Mouse (Mus musculus) heart, adult 8-10 months (tissue): ENCODE results near the gene Rars. TPM values are rescaled to one million over a fixed set of nuclear protein-coding genes. Genes with fewer than 3 reads are reported as not detected.
"Not testable (repeated sequence)": the region's sequence is repeated elsewhere in the genome, so short reads cannot be mapped to it uniquely, and the experiment has no call there.

Experiments used
- DNase-seq: peaks from one replicate; pipeline ENCODE4 v3.0.0; 2022; ENCODE audit warnings: low spot score
- total RNA-seq, 4 experiments: library from RNA; stranded (reverse); gene quantifications; 2 replicates each; pipeline ENCODE4 v1.2.4; 2022

Rars gene
- total RNA-seq, 4 experiments from 2014 or later = 33.6 to 36.4 (median 35.1) TPM

DNA sequence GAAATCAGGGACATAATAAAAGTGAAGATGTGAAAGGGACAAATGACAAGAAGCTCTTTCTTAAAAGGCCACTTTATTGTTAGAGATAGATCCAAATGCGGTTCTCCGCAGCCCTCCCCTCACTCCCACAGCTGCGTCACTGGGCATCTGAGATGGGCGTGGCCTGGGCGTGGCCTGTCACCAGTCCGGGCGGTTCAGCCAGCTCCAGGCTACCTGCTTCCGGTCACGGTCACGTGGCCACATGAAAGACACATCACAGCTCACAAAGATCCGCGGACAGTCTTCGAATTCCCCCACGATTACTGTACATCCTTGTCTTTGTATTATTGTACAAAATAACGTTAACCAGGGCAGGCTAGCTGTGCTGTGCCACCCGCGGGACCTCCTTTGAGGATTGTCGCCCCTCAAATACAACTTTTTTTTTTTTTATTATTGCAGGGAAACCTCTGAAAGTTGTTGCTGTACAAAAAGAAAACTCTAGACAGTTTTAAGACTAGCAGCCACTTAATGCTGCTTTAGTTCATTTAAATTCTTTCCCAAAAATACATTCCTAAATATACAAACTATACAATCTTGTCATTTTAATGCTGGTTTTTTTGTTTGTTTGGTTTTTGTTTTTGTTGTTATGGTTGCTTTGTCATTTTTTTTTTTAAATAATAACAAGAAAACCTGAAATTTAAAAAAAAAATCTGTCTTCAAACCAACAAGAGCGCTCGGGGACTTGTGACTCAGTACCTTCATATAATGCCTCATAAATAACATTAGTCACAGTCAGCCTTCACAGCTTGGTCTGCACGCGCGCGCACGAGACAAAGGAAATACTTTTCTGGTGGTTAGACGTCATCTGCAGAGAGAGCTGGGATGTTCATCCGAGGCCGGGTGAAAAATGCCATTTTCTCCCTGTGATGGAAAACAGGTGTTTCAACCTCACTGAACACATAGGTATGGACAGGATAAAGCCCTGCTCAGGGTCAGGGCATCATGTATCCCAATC, 4.3 kb upstream of the Rars start:
- DNase-seq = peak; percentile 89

DNA sequence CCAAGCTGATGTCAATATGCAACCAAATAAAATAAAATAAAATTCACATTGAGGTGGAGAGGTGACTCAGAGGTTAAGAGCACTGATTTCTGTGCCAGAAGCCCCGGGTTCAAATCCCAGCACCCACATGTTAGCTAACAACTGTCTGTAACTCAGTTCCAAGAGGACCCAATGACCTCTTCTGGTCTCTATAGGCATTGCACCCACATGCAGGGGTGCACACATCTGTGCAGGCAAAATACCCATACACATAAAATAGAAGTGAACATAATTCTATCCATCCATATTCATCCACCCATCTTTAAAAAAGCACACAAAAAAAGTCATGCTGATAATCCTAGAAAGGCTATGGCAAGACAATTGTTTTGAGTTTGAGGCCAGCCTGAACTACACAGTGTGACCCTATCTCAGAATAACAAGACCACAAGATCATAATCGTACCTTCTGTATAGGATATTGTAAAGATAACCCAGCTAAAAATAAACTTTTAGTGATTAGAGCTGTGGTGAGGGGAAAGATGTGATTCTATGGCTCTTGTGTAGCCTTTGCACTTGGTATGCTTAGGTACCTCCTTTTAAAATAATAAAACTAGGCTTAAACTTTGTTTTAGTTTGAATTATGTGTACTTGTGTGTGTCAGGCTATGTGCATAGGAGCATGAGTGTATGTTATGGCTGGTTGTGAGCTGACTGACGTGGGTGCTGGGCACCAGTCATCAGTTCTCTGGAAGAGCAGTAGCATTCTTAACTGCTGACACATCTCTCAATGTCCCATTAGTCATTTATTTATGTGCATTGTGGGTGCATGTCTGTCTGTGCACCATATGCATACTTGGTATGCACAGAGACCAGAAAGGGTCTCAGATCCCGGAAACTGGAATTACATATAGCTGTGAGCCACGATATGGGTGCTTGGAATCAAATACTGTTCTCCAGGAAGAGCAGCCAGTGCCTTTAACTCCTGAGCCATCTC, 3.1 kb upstream of the Rars start:
- DNase-seq = no peak

- DNase-seq = no peak
Observed at GRCm38 (mm10) chr11:35833270-35833669, 1.0 kb downstream of the Rars start.

- no peak for DNase-seq
Observed at GRCm38 (mm10) chr11:35832139-35832538, 2.2 kb downstream of the Rars start.

- no peak for DNase-seq
Observed at GRCm38 (mm10) chr11:35827714-35828113, 6.6 kb downstream of the Rars start.

- DNase-seq = no peak
Observed at GRCm38 (mm10) chr11:35816316-35816715, 18.0 kb downstream of the Rars start.

DNA sequence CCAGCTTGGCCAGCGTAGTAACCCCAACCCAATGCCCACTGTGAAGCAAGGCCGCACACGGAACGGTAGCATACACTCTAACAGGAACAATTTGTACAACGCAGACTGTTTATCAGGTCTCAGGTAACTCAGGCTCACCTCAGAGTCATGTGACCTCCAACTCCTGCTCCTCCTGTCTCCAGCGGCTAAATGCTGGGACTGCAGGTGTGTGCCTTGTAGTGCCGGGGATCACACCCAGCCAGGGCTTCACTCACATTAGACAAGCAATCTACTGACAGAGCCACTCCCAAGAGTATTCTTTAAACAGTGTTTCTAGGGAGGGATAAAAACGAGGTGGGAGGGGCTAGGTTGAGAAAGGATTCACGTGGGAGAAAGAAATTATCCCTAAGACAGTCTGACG, 22.8 kb downstream of the Rars start:
- DNase-seq = no peak

GRCm38 (mm10) chr11:35801332-35801731, 33.0 kb downstream of the Rars start:
- DNase-seq = no peak

DNA sequence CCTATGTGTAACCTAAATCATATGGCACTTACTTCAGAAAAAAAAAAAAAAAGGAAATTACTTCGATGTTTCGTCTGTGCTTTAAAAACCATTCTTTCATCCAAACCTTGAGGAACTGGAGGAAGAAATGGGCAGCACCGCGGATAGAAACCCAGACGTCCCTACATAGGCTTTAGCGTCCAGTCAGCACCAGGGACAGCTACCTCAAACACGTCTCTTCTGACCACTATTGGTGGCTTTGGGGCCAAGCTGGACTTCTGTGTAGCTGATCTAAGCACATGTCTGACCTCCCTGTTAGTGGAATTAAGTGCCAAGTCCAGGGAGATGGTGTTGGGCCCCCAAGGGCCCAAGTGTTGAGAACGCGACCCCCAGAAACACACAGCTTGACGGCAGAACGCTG, 35.4 kb downstream of the Rars start, which contains the start of gene Fbll1:
TSS of gene Fbll1 (minus strand) at position 11 of the 400 bp plus-strand sequence.
- no peak for DNase-seq

- DNase-seq = no peak
Observed at GRCm38 (mm10) chr11:35798495-35798820, 35.8 kb downstream of the Rars start.

- DNase-seq = no peak
Observed at GRCm38 (mm10) chr11:35797751-35798494, 36.4 kb downstream of the Rars start.

DNA sequence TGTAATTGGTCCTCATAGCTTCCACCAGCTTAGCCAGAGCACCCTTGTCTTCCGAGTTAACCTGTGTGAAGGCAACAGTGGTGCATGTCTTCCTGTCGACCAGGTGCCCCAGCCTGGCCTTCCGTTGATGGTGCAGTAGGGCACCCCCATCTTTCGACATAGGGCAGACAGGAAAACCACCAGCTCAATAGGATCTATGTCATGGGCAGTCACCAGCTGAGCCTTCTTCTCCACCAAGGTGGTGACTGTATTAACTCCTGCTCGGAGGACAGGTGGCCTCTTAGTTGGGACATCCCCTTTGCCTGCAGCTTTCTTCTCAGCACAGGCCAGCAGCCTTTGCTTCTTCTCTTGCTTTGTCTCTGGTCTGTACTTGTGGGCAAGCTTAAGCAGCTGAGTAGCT, 41.5 kb downstream of the Rars start:
- DNase-seq = not testable (repeated sequence)

- no peak for DNase-seq
Observed at GRCm38 (mm10) chr11:35788443-35788842, 45.9 kb downstream of the Rars start.

GRCm38 (mm10) chr11:35784537-35784936, 49.8 kb downstream of the Rars start:
- no peak for DNase-seq

DNA sequence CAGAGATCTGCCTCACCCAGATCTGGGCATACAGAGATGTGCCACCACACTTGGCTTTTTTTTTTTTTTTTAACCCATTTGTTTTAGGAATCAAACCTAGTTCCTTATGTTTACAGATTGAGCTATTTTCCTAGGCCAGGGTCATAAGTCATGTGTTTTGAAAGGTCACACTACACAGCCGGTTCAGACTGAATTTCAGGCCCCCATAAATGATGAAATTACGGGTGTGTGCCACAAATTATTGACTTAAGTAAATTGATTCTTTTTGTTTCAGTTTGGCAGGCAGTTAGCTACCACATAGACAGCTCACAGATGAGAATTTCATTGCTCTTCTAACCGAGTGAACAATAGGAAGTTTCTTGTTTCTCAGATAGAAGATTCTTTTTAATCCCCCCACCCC, 50.3 kb downstream of the Rars start:
- no peak for DNase-seq

- no peak for DNase-seq
Observed at GRCm38 (mm10) chr11:35783038-35783437, 51.3 kb downstream of the Rars start.

- no peak for DNase-seq
Observed at GRCm38 (mm10) chr11:35782444-35782843, 51.9 kb downstream of the Rars start.

- DNase-seq = no peak
Observed at GRCm38 (mm10) chr11:35780336-35780735, 54.0 kb downstream of the Rars start.

DNA sequence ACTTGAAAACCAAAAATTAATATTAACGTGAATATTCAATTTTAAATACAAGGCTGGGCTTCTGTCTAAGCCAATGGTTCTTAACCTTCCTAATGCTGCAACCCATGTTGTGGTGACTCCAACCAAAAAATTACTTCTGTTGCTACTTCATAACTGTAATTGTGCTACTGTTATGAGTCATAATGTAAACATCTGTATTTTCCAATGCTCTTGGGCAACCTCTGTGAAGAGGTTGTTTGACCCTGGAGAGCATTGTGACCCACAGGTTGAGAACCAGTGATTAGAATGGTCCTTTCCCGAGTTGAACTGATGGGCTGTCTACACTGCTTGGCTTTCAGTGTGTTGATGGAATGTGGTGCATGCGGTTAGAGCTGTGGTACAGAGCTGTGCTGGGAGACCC, 57.9 kb downstream of the Rars start:
- no peak for DNase-seq

- DNase-seq = no peak
Observed at GRCm38 (mm10) chr11:35775606-35776005, 58.7 kb downstream of the Rars start.

GRCm38 (mm10) chr11:35770741-35771504, 63.4 kb downstream of the Rars start:
- no peak for DNase-seq
